Comparison of ENCODE assay signal across 8 mouse cellular contexts in the genomic region with DNA sequence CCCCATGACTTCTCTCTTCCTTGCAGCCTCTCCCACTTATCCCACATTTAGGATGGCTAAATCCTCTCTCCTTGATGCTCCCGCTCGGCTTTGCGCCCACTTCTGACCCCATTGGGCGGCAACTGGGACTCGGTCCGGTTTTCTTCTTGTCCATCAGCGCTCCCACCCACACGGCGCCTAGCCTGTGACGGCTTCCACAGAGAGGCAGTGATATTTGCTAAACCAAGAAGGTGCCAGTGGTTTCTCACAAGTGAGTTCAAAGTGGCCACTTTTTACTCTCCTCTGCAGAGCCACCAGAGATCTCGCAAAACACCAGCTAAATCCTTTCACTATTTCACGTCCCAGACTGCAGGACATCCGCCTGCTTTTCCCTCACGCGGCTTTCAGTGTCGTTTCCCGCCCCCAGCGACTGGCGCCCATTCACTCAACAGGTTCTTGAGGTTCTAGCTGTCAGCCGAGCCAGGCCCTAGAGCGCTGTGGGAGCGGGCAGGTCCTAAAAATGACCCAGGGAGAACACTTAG. TPM values are rescaled to one million over a fixed set of nuclear protein-coding genes. Genes with fewer than 3 reads are reported as not detected.
DNase-seq lines count a peak whose midpoint lies in the region; ATAC-seq lines count a peak whose summit lies in the region.

No protein-coding gene starts in this region.

- ATAC-seq in CD4-positive, CD25-positive, alpha-beta regulatory T cell, adult 4 months: no peak
- ATAC-seq in erythroid progenitor cell, adult 5-6 weeks (replicated peaks; ENCODE audit: low FRiP score, poor library complexity, severe bottlenecking): peak; percentile 22; the same call in 1 of the 2 replicates
- no peak for ATAC-seq in limb, embryonic 11.5 days (ENCODE audit: insufficient number of reproducible peaks, low FRiP score, low TSS enrichment, low read depth)

- intact Hi-C loops in heart, postnatal 14 days (cut with DNase I): no loop called here

- no peaks in the 10 kb centered on the region for H3K9me3 ChIP-seq in limb, embryonic 11.5 days (ENCODE audit: control insufficient read depth, low read length)
- no peaks in the 10 kb centered on the region for H3K9me3 ChIP-seq in midbrain, embryonic 10.5 days (replicated peaks)

- H3K4me2 ChIP-seq in limb, embryonic 11.5 days (ENCODE audit: low read depth, severe bottlenecking): peak overlapping the region; percentile 69

- no peaks in the 10 kb centered on the region for H3K36me3 ChIP-seq in limb, embryonic 11.5 days (ENCODE audit: control insufficient read depth, insufficient read depth, low read length)
- no peaks in the 10 kb centered on the region for H3K36me3 ChIP-seq in midbrain, embryonic 10.5 days

- no peaks in the 10 kb centered on the region for H3K27me3 ChIP-seq in limb, embryonic 11.5 days (ENCODE audit: control insufficient read depth, insufficient read depth, low read length)
- H3K27me3 ChIP-seq in midbrain, embryonic 10.5 days (ENCODE audit: low read depth, poor library complexity, severe bottlenecking): peaks cover 12% of the 10 kb centered on the region

- H3K27ac ChIP-seq in limb, embryonic 11.5 days (replicated peaks; ENCODE audit: low read depth, low read length): peak overlapping the region; percentile 71
- peak overlapping the region; percentile 90 for H3K27ac ChIP-seq in midbrain, embryonic 10.5 days (replicated peaks)

- peak overlapping the region; percentile 71 for H3K9ac ChIP-seq in limb, embryonic 11.5 days (ENCODE audit: low read length)

- under 1% methylated on average over 22 of the region's 22 CpGs for WGBS in limb, embryonic 11.5 days
- 1% methylated on average over 22 of the region's 22 CpGs for WGBS in midbrain, embryonic 10.5 days

- DNase-seq in CD4-positive, CD25-positive, alpha-beta regulatory T cell, adult 2 months (ENCODE audit: low read depth, low spot score): peak; percentile 69
- DNase-seq in adrenal gland, postnatal 36 days: peak; percentile 62 to 69
- DNase-seq in heart, postnatal 14 days: peak; percentile 58 to 59
- peak; percentile 74 for DNase-seq in limb, embryonic 11.5 days (ENCODE audit: low spot score)
- DNase-seq in midbrain, embryonic 10.5 days (ENCODE audit: low spot score): peak; percentile 73
- peak; percentile 31 to 44 for DNase-seq in spleen, postnatal 36 days (ENCODE audit: low spot score in 2 of 2)

- H3K4me3 ChIP-seq in limb, embryonic 11.5 days (ENCODE audit: low read depth, low read length): peak overlapping the region; percentile 56
- peak overlapping the region; percentile 64 for H3K4me3 ChIP-seq in midbrain, embryonic 10.5 days

- no peaks in the 10 kb centered on the region for H3K4me1 ChIP-seq in limb, embryonic 11.5 days (ENCODE audit: control insufficient read depth, insufficient read depth, low read length)
- peaks cover 23% of the 10 kb centered on the region for H3K4me1 ChIP-seq in midbrain, embryonic 10.5 days

RNA-seq across cellular contexts. Expression of gene Shf, which starts 7.1 kb away (rescaled TPM):
- under 1 TPM in 1 of 2 experiments, not detected in 1; 0.42 TPM for polyA plus RNA-seq in CD4-positive, CD25-positive, alpha-beta regulatory T cell, adult 4 months (2017; shearing (Covaris generic))
- 1 to 10 TPM; 9.3 to 9.4 TPM for total RNA-seq in adrenal gland, postnatal 36 days (2021)
- 11.3 and 15.1 TPM in 2 replicates for total RNA-seq in erythroid progenitor cell, adult 5-6 weeks (2015; ENCODE audit: low replicate concordance)
- total RNA-seq in erythroid progenitor cell, adult 5-6 weeks (2017; ENCODE audit: low replicate concordance): 9.0 and 22.3 TPM in 2 replicates
- 1 to 10 TPM; 4.9 to 6.2 TPM for total RNA-seq in heart, postnatal 14 days (2021)
- polyA plus RNA-seq in limb, embryonic 11.5 days (2014; fragmentation: Nextera tagmentation; extraction: Ambion mirVana): 6.2 and 7.9 TPM in 2 replicates
- 5.8 and 7.9 TPM in 2 replicates for polyA plus RNA-seq in midbrain, embryonic 10.5 days (2016; fragmentation: Nextera tagmentation; extraction: Ambion mirVana)

RNA-seq across cellular contexts. Expression of gene Slc28a2, which starts 50.2 kb away (rescaled TPM):
- polyA plus RNA-seq in CD4-positive, CD25-positive, alpha-beta regulatory T cell, adult 4 months (2017; shearing (Covaris generic)): 100 to 1,000 TPM; 153 to 175 TPM
- 1 to 10 TPM; 3.0 to 3.5 TPM for total RNA-seq in adrenal gland, postnatal 36 days (2021)
- 9.7 and 23.1 TPM in 2 replicates for total RNA-seq in erythroid progenitor cell, adult 5-6 weeks (2015; ENCODE audit: low replicate concordance)
- 8.8 and 10.7 TPM in 2 replicates for total RNA-seq in erythroid progenitor cell, adult 5-6 weeks (2017; ENCODE audit: low replicate concordance)
- total RNA-seq in heart, postnatal 14 days (2021): 10 to 100 TPM; 27.7 to 30.3 TPM
- not detected in 2 replicates for polyA plus RNA-seq in limb, embryonic 11.5 days (2014; fragmentation: Nextera tagmentation; extraction: Ambion mirVana)
- not detected in 2 replicates for polyA plus RNA-seq in midbrain, embryonic 10.5 days (2016; fragmentation: Nextera tagmentation; extraction: Ambion mirVana)
